Mouse (Mus musculus): ENCODE results near the gene Adamts5. TPM values are rescaled to one million over a fixed set of nuclear protein-coding genes. Genes with fewer than 3 reads are reported as not detected.
A peak's percentile ranks its signal among the peaks of the same experiment; 100 is the strongest.

The Adamts5 gene
- 0.16 TPM for polyA plus RNA-seq (2012; fragmentation: generic; extraction: Trizol)
- long read RNA-seq, experiment 1, full-length matches to known transcripts: 6 of 14 reads
- long read RNA-seq, experiment 1, partial matches to known transcripts: 4 of 14 reads
- long read RNA-seq, experiment 1, other reads (novel, unspliced or antisense): 4 of 14 reads
- long read RNA-seq, experiment 2, full-length matches to known transcripts: 15 of 22 reads
- long read RNA-seq, experiment 2, partial matches to known transcripts: 5 of 22 reads
- long read RNA-seq, experiment 2, other reads (novel, unspliced or antisense): 2 of 22 reads

- Histone ChIP-seq H3K36me3 (ENCODE audit: control insufficient read depth, insufficient read depth) (no peaks in the 10 kb centered on the region), H3K4me3 (ENCODE audit: insufficient read depth, poor library complexity, severe bottlenecking) (no peak within 1 kb of the TSS), H3K79me3 (ENCODE audit: low read depth) (no peaks in the 10 kb centered on the region), H3K27me3 (ENCODE audit: control insufficient read depth, insufficient read depth, insufficient read length) (no peaks in the 10 kb centered on the region), H3K79me2 (ENCODE audit: control insufficient read depth, insufficient read depth) (no peaks in the 10 kb centered on the region), H3ac (ENCODE audit: control insufficient read depth, insufficient read length, low read depth) (peak within 1 kb of the TSS; percentile 16)
- TF ChIP-seq CEBPB (IDR thresholded peaks at IDR 0.05; ENCODE audit: low read depth): no peak
- no peak for TF ChIP-seq CTCF (IDR thresholded peaks at IDR 0.05; ENCODE audit: control insufficient read depth, insufficient read depth, insufficient read length)
Measured at GRCm38 (mm10) chr16:85901581-85901910, at the start of gene Adamts5. Gene Adamts5 (minus strand): TSS chr16:85901828.

DNA sequence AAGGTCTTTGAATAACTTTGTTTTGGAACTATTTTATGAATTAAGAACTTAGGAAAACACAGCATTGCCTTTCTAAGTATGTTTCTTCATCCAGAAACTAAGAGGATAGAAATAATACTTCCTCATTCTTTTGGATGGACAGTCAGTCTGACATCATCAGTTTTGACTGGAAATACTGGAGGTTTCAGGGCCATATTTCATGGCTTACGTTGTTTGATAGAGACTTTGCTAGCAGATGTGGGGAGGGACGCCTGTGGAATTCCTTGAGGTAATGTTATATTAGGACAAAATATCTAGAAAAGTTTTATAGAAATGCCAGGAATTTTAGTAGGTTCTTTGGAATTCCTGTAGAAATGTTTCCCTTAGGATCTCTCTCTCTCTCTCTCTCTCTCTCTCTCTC lies 48.7 kb upstream of the Adamts5 start:
- Histone ChIP-seq H3K79me3 (ENCODE audit: low read depth) (no peaks in the 10 kb centered on the region), H3K4me3 (ENCODE audit: insufficient read depth, poor library complexity, severe bottlenecking) (no peak overlapping the region), H3K27me3 (ENCODE audit: control insufficient read depth, insufficient read depth, insufficient read length) (no peaks in the 10 kb centered on the region), H3ac (ENCODE audit: control insufficient read depth, insufficient read length, low read depth) (no peak overlapping the region), H3K79me2 (ENCODE audit: control insufficient read depth, insufficient read depth) (no peaks in the 10 kb centered on the region), H3K36me3 (ENCODE audit: control insufficient read depth, insufficient read depth) (no peaks in the 10 kb centered on the region)
- TF ChIP-seq FOSL1 (IDR thresholded peaks at IDR 0.05; ENCODE audit: insufficient read depth, low read length, poor library complexity, severe bottlenecking) (no peak), CEBPB (IDR thresholded peaks at IDR 0.05; ENCODE audit: low read depth) (no peak), USF1 (IDR thresholded peaks at IDR 0.05; ENCODE audit: low read depth) (no peak), CTCF (IDR thresholded peaks at IDR 0.05; ENCODE audit: control insufficient read depth, insufficient read depth, insufficient read length) (no peak), MYOD1 (IDR thresholded peaks at IDR 0.05; ENCODE audit: control insufficient read depth, insufficient read length, low read depth) (no peak), MAX (IDR thresholded peaks at IDR 0.05) (no peak), MYOG (IDR thresholded peaks at IDR 0.05; ENCODE audit: control insufficient read depth, extremely low read depth, insufficient read length) (no peak)

DNA sequence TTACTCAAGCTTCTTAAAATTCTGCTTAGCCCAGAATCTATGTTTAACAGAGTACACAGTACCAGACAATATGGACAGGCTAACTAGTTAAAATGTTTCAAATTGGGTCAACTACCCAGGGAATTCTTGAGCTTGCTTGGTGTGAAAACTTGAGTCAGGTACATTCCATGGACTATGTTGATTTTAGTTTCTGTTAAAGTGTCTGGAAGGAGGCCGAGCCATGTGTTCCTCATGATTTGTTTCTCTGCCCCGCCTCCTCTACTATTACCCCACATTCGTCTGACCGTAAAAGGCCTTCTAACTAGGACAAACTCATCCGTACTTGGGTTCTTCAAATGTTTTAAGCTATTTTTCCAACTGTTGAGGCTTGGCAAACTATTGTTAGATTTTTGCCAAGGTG lies 24.4 kb upstream of the Adamts5 start:
- Histone ChIP-seq H3K36me3 (ENCODE audit: control insufficient read depth, insufficient read depth) (no peaks in the 10 kb centered on the region), H3K79me3 (ENCODE audit: low read depth) (no peaks in the 10 kb centered on the region), H3K79me2 (ENCODE audit: control insufficient read depth, insufficient read depth) (no peaks in the 10 kb centered on the region), H3K27me3 (ENCODE audit: control insufficient read depth, insufficient read depth, insufficient read length) (no peaks in the 10 kb centered on the region), H3ac (ENCODE audit: control insufficient read depth, insufficient read length, low read depth) (no peak overlapping the region), H3K4me3 (ENCODE audit: insufficient read depth, poor library complexity, severe bottlenecking) (no peak overlapping the region)
- no peak for TF ChIP-seq MYOG (IDR thresholded peaks at IDR 0.05; ENCODE audit: control insufficient read depth, extremely low read depth, insufficient read length)
- TF ChIP-seq MYOD1 (IDR thresholded peaks at IDR 0.05; ENCODE audit: control insufficient read depth, insufficient read length, low read depth): no peak
- TF ChIP-seq CTCF (IDR thresholded peaks at IDR 0.05; ENCODE audit: control insufficient read depth, insufficient read depth, insufficient read length): no peak
- TF ChIP-seq USF1 (IDR thresholded peaks at IDR 0.05; ENCODE audit: low read depth): no peak
- no peak for TF ChIP-seq FOSL1 (IDR thresholded peaks at IDR 0.05; ENCODE audit: insufficient read depth, low read length, poor library complexity, severe bottlenecking)
- TF ChIP-seq MAX (IDR thresholded peaks at IDR 0.05): no peak
- no peak for TF ChIP-seq CEBPB (IDR thresholded peaks at IDR 0.05; ENCODE audit: low read depth)

- Histone ChIP-seq H3ac (ENCODE audit: control insufficient read depth, insufficient read length, low read depth) (no peak overlapping the region), H3K79me3 (ENCODE audit: low read depth) (no peaks in the 10 kb centered on the region), H3K36me3 (ENCODE audit: control insufficient read depth, insufficient read depth) (no peaks in the 10 kb centered on the region), H3K79me2 (ENCODE audit: control insufficient read depth, insufficient read depth) (no peaks in the 10 kb centered on the region), H3K4me3 (ENCODE audit: insufficient read depth, poor library complexity, severe bottlenecking) (no peak overlapping the region), H3K27me3 (ENCODE audit: control insufficient read depth, insufficient read depth, insufficient read length) (no peaks in the 10 kb centered on the region)
- TF ChIP-seq CTCF (IDR thresholded peaks at IDR 0.05; ENCODE audit: control insufficient read depth, insufficient read depth, insufficient read length) (no peak), MAX (IDR thresholded peaks at IDR 0.05) (no peak), FOSL1 (IDR thresholded peaks at IDR 0.05; ENCODE audit: insufficient read depth, low read length, poor library complexity, severe bottlenecking) (no peak), CEBPB (IDR thresholded peaks at IDR 0.05; ENCODE audit: low read depth) (no peak), USF1 (IDR thresholded peaks at IDR 0.05; ENCODE audit: low read depth) (no peak), MYOG (IDR thresholded peaks at IDR 0.05; ENCODE audit: control insufficient read depth, extremely low read depth, insufficient read length) (no peak), MYOD1 (IDR thresholded peaks at IDR 0.05; ENCODE audit: control insufficient read depth, insufficient read length, low read depth) (no peak)
Measured at GRCm38 (mm10) chr16:85922454-85922853, 20.8 kb upstream of the Adamts5 start.

DNA sequence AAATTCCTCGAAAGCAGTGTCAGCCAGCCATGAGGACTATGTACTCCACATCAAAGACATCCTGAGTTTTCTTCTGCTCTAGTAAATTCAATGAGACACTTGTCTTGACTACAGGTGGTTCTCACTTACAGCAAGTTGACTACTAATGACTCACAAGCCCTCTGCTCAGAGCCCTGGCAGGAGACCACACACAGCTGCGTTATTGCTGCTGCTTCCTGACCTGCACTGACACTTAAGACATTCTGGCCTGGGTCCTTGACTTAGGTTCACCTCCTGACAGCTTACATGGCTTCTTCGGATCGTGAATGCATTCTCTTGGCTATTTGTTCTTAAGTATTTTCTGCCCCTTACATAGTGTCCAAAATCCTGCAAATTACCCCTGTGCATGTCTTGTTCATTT lies 18.5 kb upstream of the Adamts5 start:
- Histone ChIP-seq H3K4me3 (ENCODE audit: insufficient read depth, poor library complexity, severe bottlenecking) (no peak overlapping the region), H3ac (ENCODE audit: control insufficient read depth, insufficient read length, low read depth) (no peak overlapping the region), H3K27me3 (ENCODE audit: control insufficient read depth, insufficient read depth, insufficient read length) (no peaks in the 10 kb centered on the region), H3K79me2 (ENCODE audit: control insufficient read depth, insufficient read depth) (no peaks in the 10 kb centered on the region), H3K36me3 (ENCODE audit: control insufficient read depth, insufficient read depth) (no peaks in the 10 kb centered on the region), H3K79me3 (ENCODE audit: low read depth) (no peaks in the 10 kb centered on the region)
- TF ChIP-seq CEBPB (IDR thresholded peaks at IDR 0.05; ENCODE audit: low read depth) (no peak), MYOD1 (IDR thresholded peaks at IDR 0.05; ENCODE audit: control insufficient read depth, insufficient read length, low read depth) (no peak), MYOG (IDR thresholded peaks at IDR 0.05; ENCODE audit: control insufficient read depth, extremely low read depth, insufficient read length) (no peak), USF1 (IDR thresholded peaks at IDR 0.05; ENCODE audit: low read depth) (no peak), MAX (IDR thresholded peaks at IDR 0.05) (no peak), FOSL1 (IDR thresholded peaks at IDR 0.05; ENCODE audit: insufficient read depth, low read length, poor library complexity, severe bottlenecking) (no peak), CTCF (IDR thresholded peaks at IDR 0.05; ENCODE audit: control insufficient read depth, insufficient read depth, insufficient read length) (no peak)
